In the genomic region with DNA sequence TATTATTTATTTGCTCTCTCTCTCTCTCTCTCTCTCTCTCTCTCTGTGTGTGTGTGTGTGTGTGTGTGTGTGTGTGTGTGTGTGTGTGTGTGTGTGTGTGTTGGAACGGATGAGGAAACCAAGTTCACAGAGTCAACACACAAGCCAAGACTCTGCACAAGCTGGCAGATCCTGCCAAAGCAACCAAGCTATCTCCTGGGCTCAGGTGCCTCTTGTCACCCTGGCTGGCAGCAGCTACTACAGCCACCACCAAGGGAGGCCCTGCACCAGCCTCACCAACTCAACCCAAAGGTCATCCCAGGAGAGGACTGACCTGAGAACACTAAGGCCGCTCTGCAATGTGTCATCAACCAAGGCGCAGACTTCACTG, we compare ENCODE assay signal across 16 mouse cellular contexts. TPM values are rescaled to one million over a fixed set of nuclear protein-coding genes. Genes with fewer than 3 reads are reported as not detected.
DNase-seq lines count a peak whose midpoint lies in the region; ATAC-seq and TF ChIP-seq lines count a peak whose summit lies in the region.
"Had no signal": no experiment of that assay in that cellular context is flagged by ENCODE, and none has a peak within 500 bp of the region (broad histone marks: within the 10 kb centered on the region; RNA-seq: fewer than 3 reads in every experiment).

No protein-coding gene starts in this region.

- H3K4me1 ChIP-seq in ES-Bruce4 (ENCODE audit: control insufficient read depth, insufficient read depth, low read length): peaks cover 6% of the 10 kb centered on the region
- peaks cover 14% of the 10 kb centered on the region for H3K4me1 ChIP-seq in intestine, embryonic 15.5 days (replicated peaks)
- peaks cover 12% of the 10 kb centered on the region for H3K4me1 ChIP-seq in stomach, embryonic 16.5 days (ENCODE audit: control insufficient read depth, insufficient read depth, low read length)

- DNase-seq in heart, adult 18-20 months: peak; percentile 29 to 49
- DNase-seq in heart, postnatal 14 days: no peak
- DNase-seq in cerebellum, adult 11 months: no peak
- no peak for DNase-seq in adipocyte (ENCODE audit: low spot score)
- DNase-seq: cerebellum, adult 8-10 months; retina, postnatal 1 day had no signal

- TF ChIP-seq EP300 in ES-Bruce4 (IDR thresholded peaks at IDR 0.05; ENCODE audit: insufficient read depth, low read depth, low read length): no peak

- TF ChIP-seq CTCF in ES-Bruce4 (IDR thresholded peaks at IDR 0.05; ENCODE audit: low read depth, low read length): no peak

- H3K27ac ChIP-seq in ES-Bruce4 (ENCODE audit: insufficient read depth, low read length): peak overlapping the region; percentile 20; the same call in 1 of the 2 replicates
- peak overlapping the region; percentile 66; the same call in 1 of the 2 replicates for H3K27ac ChIP-seq in intestine, embryonic 15.5 days
- peak overlapping the region; percentile 16; the same call in 1 of the 2 replicates for H3K27ac ChIP-seq in stomach, embryonic 16.5 days (ENCODE audit: low read length)
- H3K27ac ChIP-seq: embryonic facial prominence, embryonic 13.5 days; hindbrain, embryonic 14.5 days; layer of hippocampus, adult 2 months; limb, embryonic 13.5 days had no signal

- no peak overlapping the region for H3K9ac ChIP-seq in ES-Bruce4 (ENCODE audit: low read depth, poor library complexity, severe bottlenecking)
- H3K9ac ChIP-seq in intestine, embryonic 15.5 days: no peak overlapping the region
- no peak overlapping the region for H3K9ac ChIP-seq in stomach, embryonic 16.5 days (ENCODE audit: low read length)
- H3K9ac ChIP-seq: hindbrain, embryonic 14.5 days; limb, embryonic 13.5 days had no signal

- no peak overlapping the region for H3K4me2 ChIP-seq in intestine, embryonic 15.5 days (replicated peaks)
- no peak overlapping the region for H3K4me2 ChIP-seq in stomach, embryonic 16.5 days (ENCODE audit: low read depth, low read length)
- H3K4me2 ChIP-seq: embryonic facial prominence, embryonic 13.5 days; hindbrain, embryonic 14.5 days; limb, embryonic 13.5 days had no signal

- intact Hi-C loops in heart, postnatal 14 days (cut with DNase I): no loop called here

- H3K9me3 ChIP-seq in ES-Bruce4 (replicated peaks; ENCODE audit: control insufficient read depth, insufficient read depth, low read length, poor library complexity, severe bottlenecking): no peaks in the 10 kb centered on the region
- no peaks in the 10 kb centered on the region for H3K9me3 ChIP-seq in intestine, embryonic 15.5 days
- H3K9me3 ChIP-seq in stomach, embryonic 16.5 days (replicated peaks; ENCODE audit: control insufficient read depth, low read length): no peaks in the 10 kb centered on the region
- H3K9me3 ChIP-seq: embryonic facial prominence, embryonic 13.5 days; forebrain, embryonic 10.5 days; limb, embryonic 13.5 days; midbrain, embryonic 10.5 days had no signal

- ATAC-seq in intestine, embryonic 15.5 days: peak; percentile 29
- peak; percentile 39; the same call in 1 of the 2 replicates for ATAC-seq in stomach, embryonic 16.5 days (ENCODE audit: insufficient read depth, low FRiP score)

- 68% methylated on average over 3 of the region's 3 CpGs for WGBS in intestine, embryonic 15.5 days
- WGBS in stomach, embryonic 16.5 days: 67% methylated on average over 3 of the region's 3 CpGs

- no peaks in the 10 kb centered on the region for H3K27me3 ChIP-seq in ES-Bruce4 (ENCODE audit: control insufficient read depth, insufficient read depth, low read length, poor library complexity, severe bottlenecking)
- H3K27me3 ChIP-seq in intestine, embryonic 15.5 days (replicated peaks): no peaks in the 10 kb centered on the region
- no peaks in the 10 kb centered on the region for H3K27me3 ChIP-seq in stomach, embryonic 16.5 days (ENCODE audit: control insufficient read depth, insufficient read depth, low read length)
- H3K27me3 ChIP-seq: embryonic facial prominence, embryonic 13.5 days; limb, embryonic 13.5 days had no signal

- no peak for TF ChIP-seq POLR2A in ES-Bruce4 (IDR thresholded peaks at IDR 0.05; ENCODE audit: insufficient read depth, low read length)

- H3K36me3 ChIP-seq in ES-Bruce4 (ENCODE audit: control insufficient read depth, insufficient read depth, low read length, poor library complexity, severe bottlenecking): peaks cover 28% of the 10 kb centered on the region
- peaks cover 14% of the 10 kb centered on the region for H3K36me3 ChIP-seq in intestine, embryonic 15.5 days
- H3K36me3 ChIP-seq in stomach, embryonic 16.5 days (ENCODE audit: control insufficient read depth, insufficient read depth, low read length): 0 out of 2 replicates have a peak, but pooled peaks cover 8% of the 10 kb centered on the region

- no peak overlapping the region for H3K4me3 ChIP-seq in ES-Bruce4 (ENCODE audit: low read depth, low read length)
- no peak overlapping the region for H3K4me3 ChIP-seq in intestine, embryonic 15.5 days (replicated peaks)
- H3K4me3 ChIP-seq in stomach, embryonic 16.5 days (replicated peaks; ENCODE audit: low read length): no peak overlapping the region
- H3K4me3 ChIP-seq: embryonic facial prominence, embryonic 13.5 days; forebrain, embryonic 10.5 days; layer of hippocampus, adult 2 months; limb, embryonic 13.5 days; midbrain, embryonic 10.5 days had no signal

RNA-seq across cellular contexts. Expression of gene Tnip1, which starts 26.0 kb away (rescaled TPM):
- total RNA-seq in heart, adult 18-20 months (2021): 10 to 100 TPM; 26.7 to 32.7 TPM
- total RNA-seq in heart, postnatal 14 days (2021): 10 to 100 TPM; 27.7 to 30.4 TPM
- 33.2 and 42.6 TPM in 2 replicates for polyA plus RNA-seq in ES-Bruce4 (2011; ENCODE audit: insufficient read depth, insufficient read length, low read depth, missing spikeins)
- polyA plus RNA-seq in intestine, embryonic 15.5 days (2015; fragmentation: Nextera tagmentation; extraction: Ambion mirVana): 22.7 and 24.5 TPM in 2 replicates
- polyA plus RNA-seq in stomach, embryonic 16.5 days (2015; fragmentation: Nextera tagmentation; extraction: Ambion mirVana): 21.3 and 23.1 TPM in 2 replicates

RNA-seq across cellular contexts. Expression of gene Gpx3, which starts 34.5 kb away (rescaled TPM):
- total RNA-seq in heart, adult 18-20 months (2021): 100 to 1,000 TPM; 206 to 329 TPM
- total RNA-seq in heart, postnatal 14 days (2021): 100 to 1,000 TPM in 1 of 2 experiments, 10 to 100 TPM in 1; 93.6 to 153 TPM
- 50.8 and 52.4 TPM in 2 replicates for polyA plus RNA-seq in ES-Bruce4 (2011; ENCODE audit: insufficient read depth, insufficient read length, low read depth, missing spikeins)
- 308 and 352 TPM in 2 replicates for polyA plus RNA-seq in intestine, embryonic 15.5 days (2015; fragmentation: Nextera tagmentation; extraction: Ambion mirVana)
- 174 and 187 TPM in 2 replicates for polyA plus RNA-seq in stomach, embryonic 16.5 days (2015; fragmentation: Nextera tagmentation; extraction: Ambion mirVana)
- total RNA-seq: neutrophil, adult 5-6 weeks had no signal

Comparison
In these comparisons a context has a peak if more than half of its experiments do, and no peak if none do; other contexts are left out.
1. DNase-seq: peak in heart, adult 18-20 months (2 of 2); none in heart, postnatal 14 days (0 of 2), cerebellum, adult 11 months (single experiment) and adipocyte (single experiment).
2. H3K27ac ChIP-seq: peak in every context shown above with its lines; median percentile 66 in intestine, embryonic 15.5 days; 20 in ES-Bruce4; 16 in stomach, embryonic 16.5 days.